9 mouse cellular contexts compared by ENCODE assay signal in the genomic region with DNA sequence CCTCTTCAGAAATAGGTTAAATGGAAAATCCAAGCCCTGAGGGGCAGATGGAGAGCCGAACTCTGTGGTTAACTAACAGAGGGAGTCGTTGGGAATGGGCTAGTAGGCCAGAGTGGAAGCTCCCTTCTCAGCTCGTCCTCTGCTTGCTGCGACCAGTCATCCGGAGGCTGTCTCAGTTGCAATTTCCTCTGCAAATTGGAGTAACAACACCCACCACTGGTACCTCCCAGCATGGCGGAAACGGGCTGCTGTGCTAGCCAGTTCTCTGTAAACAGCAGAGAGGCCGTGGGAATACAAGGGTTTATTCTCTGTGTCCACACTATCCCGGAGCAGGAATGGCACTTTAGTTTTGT. TPM values are rescaled to one million over a fixed set of nuclear protein-coding genes. Genes with fewer than 3 reads are reported as not detected.
DNase-seq lines count a peak whose midpoint lies in the region; ATAC-seq lines count a peak whose summit lies in the region.
"Had no signal": no experiment of that assay in that cellular context is flagged by ENCODE, and none has a peak within 500 bp of the region (broad histone marks: within the 10 kb centered on the region; RNA-seq: fewer than 3 reads in every experiment).

No protein-coding gene starts in this region.

- peaks cover 74% of the 10 kb centered on the region for H3K4me1 ChIP-seq in heart, embryonic 12.5 days (replicated peaks)
- peaks cover 98% of the 10 kb centered on the region for H3K4me1 ChIP-seq in midbrain, embryonic 10.5 days

- WGBS in heart, embryonic 12.5 days = 26% methylated on average over 9 of the region's 9 CpGs
- 3% methylated on average over 9 of the region's 9 CpGs for WGBS in midbrain, embryonic 10.5 days

- H3K9ac ChIP-seq in heart, embryonic 12.5 days = peak overlapping the region; percentile 62

- no peaks in the 10 kb centered on the region for H3K36me3 ChIP-seq in heart, embryonic 12.5 days
- H3K36me3 ChIP-seq in midbrain, embryonic 10.5 days = no peaks in the 10 kb centered on the region
- H3K36me3 ChIP-seq: G1E had no signal

- H3K27me3 ChIP-seq in heart, embryonic 12.5 days (replicated peaks) = 0 out of 2 replicates have a peak, but pooled peaks cover 3% of the 10 kb centered on the region
- H3K27me3 ChIP-seq in midbrain, embryonic 10.5 days (ENCODE audit: low read depth, poor library complexity, severe bottlenecking) = no peaks in the 10 kb centered on the region

- no peaks in the 10 kb centered on the region for H3K9me3 ChIP-seq in heart, embryonic 12.5 days (replicated peaks)
- H3K9me3 ChIP-seq in midbrain, embryonic 10.5 days (replicated peaks) = no peaks in the 10 kb centered on the region
- H3K9me3 ChIP-seq: G1E had no signal

- no peak for ATAC-seq in heart, embryonic 12.5 days (ENCODE audit: insufficient number of reproducible peaks, low FRiP score)

- H3K27ac ChIP-seq in heart, embryonic 12.5 days (ENCODE audit: poor library complexity, severe bottlenecking) = peak overlapping the region; percentile 99
- H3K27ac ChIP-seq in midbrain, embryonic 10.5 days (replicated peaks) = peak overlapping the region; percentile 98

- peak; percentile 50 for DNase-seq in kidney, adult 9 months
- no peak for DNase-seq in kidney, adult 18-20 months
- peak; percentile 42 to 49 for DNase-seq in kidney, postnatal 36 days
- no peak for DNase-seq in midbrain, embryonic 10.5 days (ENCODE audit: low spot score)
- peak; percentile 76 to 79 for DNase-seq in thymus, postnatal 10 days (ENCODE audit: low spot score in 2 of 2)
- no peak for DNase-seq in cerebellum, postnatal 4 days (ENCODE audit: low spot score in 2 of 2)
- no peak for DNase-seq in layer of hippocampus, adult 9-11 months

- peak overlapping the region; percentile 12 for H3K4me3 ChIP-seq in heart, embryonic 12.5 days
- H3K4me3 ChIP-seq in midbrain, embryonic 10.5 days = peak overlapping the region; percentile 51

- peak overlapping the region; percentile 60 for H3K4me2 ChIP-seq in heart, embryonic 12.5 days

RNA-seq across cellular contexts. Expression of a gene that starts 15.2 kb away (rescaled TPM):
- 37.8 and 40.4 TPM in 2 replicates for polyA plus RNA-seq in heart, embryonic 12.5 days (2016; fragmentation: Nextera tagmentation; extraction: Ambion mirVana)
- 107 and 161 TPM in 2 replicates for polyA plus RNA-seq in midbrain, embryonic 10.5 days (2016; fragmentation: Nextera tagmentation; extraction: Ambion mirVana)

RNA-seq across cellular contexts. Expression of a gene that starts 26.7 kb away (rescaled TPM):
- polyA plus RNA-seq in heart, embryonic 12.5 days (2016; fragmentation: Nextera tagmentation; extraction: Ambion mirVana) = 15.7 and 17.5 TPM in 2 replicates
- polyA plus RNA-seq in midbrain, embryonic 10.5 days (2016; fragmentation: Nextera tagmentation; extraction: Ambion mirVana) = 2.8 and 6.5 TPM in 2 replicates
- polyA plus RNA-seq: G1E had no signal

RNA-seq across cellular contexts. Expression of a gene that starts 47.3 kb away (rescaled TPM):
- 0.32 and 0.49 TPM in 2 replicates for polyA plus RNA-seq in heart, embryonic 12.5 days (2016; fragmentation: Nextera tagmentation; extraction: Ambion mirVana)
- polyA plus RNA-seq in midbrain, embryonic 10.5 days (2016; fragmentation: Nextera tagmentation; extraction: Ambion mirVana) = not detected in 2 replicates
- polyA plus RNA-seq: G1E had no signal

Comparison
In these comparisons a context has a peak if more than half of its experiments do, and no peak if none do; other contexts are left out.
1. DNase-seq: peak in kidney, adult 9 months (single experiment), kidney, postnatal 36 days (2 of 2) and thymus, postnatal 10 days (2 of 2); none in kidney, adult 18-20 months (single experiment), midbrain, embryonic 10.5 days (single experiment), cerebellum, postnatal 4 days (0 of 2) and layer of hippocampus, adult 9-11 months (single experiment).